Mouse (Mus musculus): ENCODE measurements around the gene Gm5767. TPM values are rescaled to one million over a fixed set of nuclear protein-coding genes. Genes with fewer than 3 reads are reported as not detected.

Gene Gm5767
- total and polyA plus RNA-seq, 3 experiments, result not detected

DNA sequence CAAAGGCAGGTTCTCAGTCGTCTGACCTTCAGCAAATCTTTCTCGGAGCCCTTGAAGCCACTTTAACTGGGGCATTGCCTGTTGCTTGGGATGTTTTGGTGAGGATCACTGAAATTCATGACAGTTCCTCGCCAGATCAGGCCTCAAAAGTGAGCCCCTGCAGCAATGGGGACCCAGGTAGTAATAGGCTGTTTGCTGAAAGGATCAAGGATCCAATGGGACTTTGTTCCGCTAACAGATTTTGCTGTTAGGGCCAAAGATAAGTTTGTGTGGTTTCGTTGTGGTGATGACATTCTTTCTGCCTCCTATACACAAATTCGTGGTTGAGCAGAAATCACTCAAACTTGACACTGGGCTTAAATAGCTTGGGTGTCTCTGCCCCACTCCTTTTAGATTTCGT lies 42.4 kb upstream of the Gm5767 start:
- Histone ChIP-seq H3K4me1 (ENCODE audit: control insufficient read depth in 1 of 2, insufficient read depth in 2 of 2, low read length in 2 of 2) (peaks cover 6 to 27% of the 10 kb centered on the region in 2 experiments; a peak in 3 of 4 replicates), H3K9me3 (replicated peaks; ENCODE audit: insufficient read depth, low read length) (no peaks in the 10 kb centered on the region), H3K36me3 (ENCODE audit: control insufficient read depth in 1 of 2, insufficient read depth in 2 of 2, low read length in 2 of 2) (peaks cover 0 to 37% of the 10 kb centered on the region in 2 experiments; a peak in 3 of 4 replicates)

GRCm38 (mm10) chr16:8639466-8640191 lies 40.9 kb upstream of the Gm5767 start:
- Histone ChIP-seq H3K79me2 (ENCODE audit: control insufficient read depth, insufficient read depth, low read length, poor library complexity) (peaks cover 51% of the 10 kb centered on the region), H3K9ac (ENCODE audit: control insufficient read depth, low read depth, low read length, poor library complexity, severe bottlenecking) (peak overlapping the region; percentile 40), H3K27ac (ENCODE audit: control insufficient read depth, low read depth, low read length) (peak overlapping the region; percentile 50), H3K9me3 (replicated peaks; ENCODE audit: insufficient read depth, low read length) (no peaks in the 10 kb centered on the region), H3K27me3 (ENCODE audit: control insufficient read depth in 1 of 2, insufficient read depth in 2 of 2, low read length in 2 of 2) (no peaks in the 10 kb centered on the region), H3K4me3 (ENCODE audit: control insufficient read depth in 1 of 2, insufficient read depth in 1 of 2, low read depth in 2 of 2, low read length in 2 of 2) (peak overlapping the region in 1 of 2 experiments; percentile 8; a peak in 1 of 4 replicates), H3K36me3 (ENCODE audit: control insufficient read depth in 1 of 2, insufficient read depth in 2 of 2, low read length in 2 of 2) (peaks cover 5 to 36% of the 10 kb centered on the region in 2 experiments; a peak in 3 of 4 replicates), H3K4me1 (ENCODE audit: control insufficient read depth in 1 of 2, insufficient read depth in 2 of 2, low read length in 2 of 2) (peaks cover 6 to 27% of the 10 kb centered on the region in 2 experiments; a peak in 3 of 4 replicates)
- DNase-seq (ENCODE audit: low read depth, low spot score), result peak; percentile 57
- TF ChIP-seq NRF1 (IDR thresholded peaks at IDR 0.05; ENCODE audit: insufficient read depth, low read depth, low read length, poor library complexity, severe bottlenecking), result no peak
- no peak for TF ChIP-seq MEF2A (IDR thresholded peaks at IDR 0.05; ENCODE audit: extremely low read depth, insufficient replicate concordance, low read depth, low read length, poor library complexity, severe bottlenecking)
- TF ChIP-seq TAL1 (IDR thresholded peaks at IDR 0.05; ENCODE audit: low read length), result 0 out of 2 replicates have a peak, but pooled peaks have one; percentile 19
- TF ChIP-seq NELFE (IDR thresholded peaks at IDR 0.05; ENCODE audit: low read depth, low read length), result no peak
- TF ChIP-seq MAFK (IDR thresholded peaks at IDR 0.05; ENCODE audit: borderline replicate concordance, low read depth, low read length), result no peak
- no peak for TF ChIP-seq SMC3 (IDR thresholded peaks at IDR 0.05; ENCODE audit: low read depth, low read length)
- no peak for TF ChIP-seq ZNF384 (IDR thresholded peaks at IDR 0.05; ENCODE audit: low read depth, low read length)
- peak; percentile 45; the same call in 1 of the 2 replicates for TF ChIP-seq HCFC1 (IDR thresholded peaks at IDR 0.05; ENCODE audit: low read depth, low read length)
- peak; percentile 84 for TF ChIP-seq MYC (IDR thresholded peaks at IDR 0.05; ENCODE audit: low read depth, low read length)
- no peak for TF ChIP-seq RAD21 (IDR thresholded peaks at IDR 0.05; ENCODE audit: low read depth, low read length)
- no peak for TF ChIP-seq KAT2A (conservative IDR thresholded peaks at IDR 0.05; ENCODE audit: low read depth, low read length)
- TF ChIP-seq CTCF (IDR thresholded peaks at IDR 0.05 in 2 of 3, conservative IDR thresholded peaks at IDR 0.05 in 1 of 3; ENCODE audit: control insufficient read depth in 1 of 3, insufficient read depth in 1 of 3, low read depth in 2 of 3, low read length in 3 of 3, poor library complexity in 1 of 3, severe bottlenecking in 1 of 3), result no peak
- TF ChIP-seq ZC3H11A (IDR thresholded peaks at IDR 0.05; ENCODE audit: low read depth, low read length), result no peak
- TF ChIP-seq POLR2A (IDR thresholded peaks at IDR 0.05; ENCODE audit: control insufficient read depth in 1 of 2, insufficient read depth in 1 of 2, low read depth in 1 of 2, low read length in 2 of 2, poor library complexity in 1 of 2), result no peak
- TF ChIP-seq GATA1 (IDR thresholded peaks at IDR 0.05; ENCODE audit: low read depth, low read length), result peak; percentile 92
- no peak for TF ChIP-seq POLR2AphosphoS2 (IDR thresholded peaks at IDR 0.05; ENCODE audit: low read length)
- no peak for TF ChIP-seq UBTF (IDR thresholded peaks at IDR 0.05; ENCODE audit: borderline replicate concordance, insufficient read depth, low read depth, low read length)
- TF ChIP-seq TCF12 (IDR thresholded peaks at IDR 0.05; ENCODE audit: low read depth, low read length), result 0 out of 2 replicates have a peak, but pooled peaks have one; percentile 37
- peak; percentile 94 for TF ChIP-seq BHLHE40 (IDR thresholded peaks at IDR 0.05; ENCODE audit: borderline replicate concordance, low read depth, low read length)
- TF ChIP-seq POLR2AphosphoS5 (IDR thresholded peaks at IDR 0.05; ENCODE audit: borderline replicate concordance, low read depth, low read length), result no peak
- no peak for TF ChIP-seq TBP (IDR thresholded peaks at IDR 0.05; ENCODE audit: low read depth, low read length)
- peak; percentile 68; the same call in 1 of the 2 replicates for TF ChIP-seq ETS1 (IDR thresholded peaks at IDR 0.05; ENCODE audit: low read depth, low read length)
- TF ChIP-seq SIN3A (IDR thresholded peaks at IDR 0.05; ENCODE audit: low read length), result peak; percentile 59
- no peak for TF ChIP-seq MYB (IDR thresholded peaks at IDR 0.05; ENCODE audit: low read depth, low read length)
- 0 out of 4 replicates have a peak, but pooled peaks of 1 of the 2 experiments have one; percentile 33 for TF ChIP-seq USF2 (IDR thresholded peaks at IDR 0.05; ENCODE audit: borderline replicate concordance in 1 of 2, insufficient read depth in 1 of 2, low read depth in 1 of 2, low read length in 2 of 2)
- peak; percentile 94 for TF ChIP-seq RCOR1 (IDR thresholded peaks at IDR 0.05; ENCODE audit: low read depth, low read length)
- peak; percentile 77 for TF ChIP-seq MAX (IDR thresholded peaks at IDR 0.05; ENCODE audit: low read length)
- TF ChIP-seq GABPA (IDR thresholded peaks at IDR 0.05; ENCODE audit: low read depth, low read length), result no peak

More for the DNA sequence above, 42.4 kb upstream of the Gm5767 start:
- Histone ChIP-seq H3K27ac (ENCODE audit: control insufficient read depth, low read depth, low read length) (peak overlapping the region; percentile 89), H3K9ac (ENCODE audit: control insufficient read depth, low read depth, low read length, poor library complexity, severe bottlenecking) (peak overlapping the region; percentile 90), H3K27me3 (ENCODE audit: control insufficient read depth in 1 of 2, insufficient read depth in 2 of 2, low read length in 2 of 2) (no peaks in the 10 kb centered on the region), H3K4me3 (ENCODE audit: control insufficient read depth in 1 of 2, insufficient read depth in 1 of 2, low read depth in 2 of 2, low read length in 2 of 2) (peak overlapping the region; percentile 79 to 85), H3K79me2 (ENCODE audit: control insufficient read depth, insufficient read depth, low read length, poor library complexity) (peaks cover 49% of the 10 kb centered on the region)
- TF ChIP-seq GATA1 (IDR thresholded peaks at IDR 0.05; ENCODE audit: low read depth, low read length) (0 out of 2 replicates have a peak, but pooled peaks have one; percentile 4), TAL1 (IDR thresholded peaks at IDR 0.05; ENCODE audit: low read length) (no peak), HCFC1 (IDR thresholded peaks at IDR 0.05; ENCODE audit: low read depth, low read length) (no peak)
- peak; percentile 58 for DNase-seq (ENCODE audit: low read depth, low spot score)
